Mouse (Mus musculus) embryonic fibroblast, embryonic 13.5 days (primary cell): ENCODE results near the gene Atf6b.

Experiments
- CTCF ChIP-seq: IDR thresholded peaks from 2 replicates; pipeline ENCODE4 v1.5.1; 2011; ENCODE audit warnings: mild to moderate bottlenecking, control low read depth, low read length, moderate library complexity, borderline replicate concordance; ENCODE audit not compliant: insufficient read depth
- POLR2A ChIP-seq: IDR thresholded peaks from 2 replicates; pipeline ENCODE4 v1.6.1; 2011; ENCODE audit warnings: low read depth, mild to moderate bottlenecking, control low read depth, low read length, moderate library complexity

- TF ChIP-seq POLR2A = no peak
- no peak for TF ChIP-seq CTCF
These were observed 20.7 kb upstream of the Atf6b start for GRCm38 (mm10) chr17:34626062-34626772.
